18 mouse cellular contexts compared by ENCODE assay signal in the genomic region with DNA sequence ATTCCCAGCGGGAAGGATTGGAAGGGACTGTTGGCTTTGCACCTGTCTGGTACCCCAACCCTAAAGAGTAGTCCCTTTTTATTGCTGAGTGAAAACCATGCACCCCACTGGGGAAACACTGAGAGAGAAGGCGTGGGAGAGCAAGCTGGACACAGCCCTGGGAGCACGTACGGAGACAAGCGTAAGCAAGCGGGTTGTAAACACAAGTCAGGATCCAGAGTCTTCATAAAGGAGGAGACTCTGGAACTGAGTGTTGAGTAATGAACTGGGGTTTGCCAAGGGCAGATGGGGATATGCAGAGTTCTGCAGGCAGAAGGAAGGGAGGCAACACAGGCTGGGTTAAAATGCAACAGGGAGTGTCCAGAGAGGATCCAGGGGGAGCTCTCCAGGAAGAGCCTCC.
DNase-seq lines count a peak whose midpoint lies in the region; ATAC-seq and TF ChIP-seq lines count a peak whose summit lies in the region.
"Had no signal": no experiment of that assay in that cellular context is flagged by ENCODE, and none has a peak within 500 bp of the region (broad histone marks: within the 10 kb centered on the region; RNA-seq: fewer than 3 reads in every experiment).

No protein-coding gene starts in this region.

- H3K9me3 ChIP-seq in lung, embryonic 14.5 days (ENCODE audit: low read depth, low read length): no peaks in the 10 kb centered on the region
- H3K9me3 ChIP-seq in intestine, embryonic 16.5 days (ENCODE audit: control insufficient read depth, low read length): no peaks in the 10 kb centered on the region
- H3K9me3 ChIP-seq in liver, embryonic 16.5 days (replicated peaks; ENCODE audit: control insufficient read depth, low read length): no peaks in the 10 kb centered on the region
- H3K9me3 ChIP-seq: embryonic facial prominence, embryonic 15.5 days; forebrain, embryonic 10.5 days; hindbrain, embryonic 12.5 days; kidney, embryonic 15.5 days; limb, embryonic 10.5 days had no signal

- 0 out of 2 replicates have a peak, but pooled peaks cover 3% of the 10 kb centered on the region for H3K4me1 ChIP-seq in lung, embryonic 14.5 days (ENCODE audit: insufficient read depth)
- peaks cover 10% of the 10 kb centered on the region for H3K4me1 ChIP-seq in intestine, embryonic 16.5 days (ENCODE audit: control insufficient read depth, insufficient read depth, low read length)
- H3K4me1 ChIP-seq in liver, embryonic 16.5 days (ENCODE audit: control insufficient read depth, low read depth, low read length): no peaks in the 10 kb centered on the region
- H3K4me1 ChIP-seq: hindbrain, embryonic 12.5 days had no signal

- 0 out of 2 replicates have a peak overlapping the region, but pooled peaks have one; percentile 24 for H3K27ac ChIP-seq in lung, embryonic 14.5 days (ENCODE audit: low read depth)
- peak overlapping the region; percentile 12; the same call in 1 of the 2 replicates for H3K27ac ChIP-seq in intestine, embryonic 16.5 days (ENCODE audit: low read length)
- peak overlapping the region; percentile 76 for H3K27ac ChIP-seq in liver, embryonic 16.5 days (ENCODE audit: low read length)
- H3K27ac ChIP-seq: embryonic facial prominence, embryonic 15.5 days; forebrain, embryonic 10.5 days; hindbrain, embryonic 12.5 days; kidney, embryonic 15.5 days; left cerebral cortex, adult 2 months; limb, embryonic 10.5 days had no signal

- H3K4me3 ChIP-seq in lung, embryonic 14.5 days (ENCODE audit: low read depth, low read length): no peak overlapping the region
- H3K4me3 ChIP-seq in intestine, embryonic 16.5 days (ENCODE audit: low read length): no peak overlapping the region
- no peak overlapping the region for H3K4me3 ChIP-seq in liver, embryonic 16.5 days (ENCODE audit: low read depth, low read length)
- H3K4me3 ChIP-seq: embryonic facial prominence, embryonic 15.5 days; forebrain, embryonic 10.5 days; hindbrain, embryonic 12.5 days; kidney, embryonic 15.5 days; left cerebral cortex, adult 2 months; limb, embryonic 10.5 days had no signal

- ATAC-seq in lung, embryonic 14.5 days (ENCODE audit: insufficient read depth): no peak
- ATAC-seq in intestine, embryonic 16.5 days: peak; percentile 81
- peak; percentile 52 for ATAC-seq in liver, embryonic 16.5 days (ENCODE audit: low read depth)
- ATAC-seq: midbrain, embryonic 16.5 days had no signal

- no peaks in the 10 kb centered on the region for H3K36me3 ChIP-seq in lung, embryonic 14.5 days (ENCODE audit: insufficient read depth)
- no peaks in the 10 kb centered on the region for H3K36me3 ChIP-seq in intestine, embryonic 16.5 days (ENCODE audit: control insufficient read depth, insufficient read depth, low read length)
- H3K36me3 ChIP-seq in liver, embryonic 16.5 days (ENCODE audit: control insufficient read depth, insufficient read depth): no peaks in the 10 kb centered on the region
- H3K36me3 ChIP-seq: embryonic facial prominence, embryonic 15.5 days; forebrain, embryonic 10.5 days; hindbrain, embryonic 12.5 days; kidney, embryonic 15.5 days; limb, embryonic 10.5 days had no signal

- no peak for TF ChIP-seq CTCF in lung, embryonic 14.5 days (IDR thresholded peaks at IDR 0.05; ENCODE audit: low read depth)

- no peak overlapping the region for H3K9ac ChIP-seq in lung, embryonic 14.5 days
- no peak overlapping the region for H3K9ac ChIP-seq in intestine, embryonic 16.5 days (ENCODE audit: low read depth, low read length)
- no peak overlapping the region for H3K9ac ChIP-seq in liver, embryonic 16.5 days (ENCODE audit: low read depth, low read length)
- H3K9ac ChIP-seq: embryonic facial prominence, embryonic 15.5 days; hindbrain, embryonic 12.5 days; kidney, embryonic 15.5 days had no signal

- no peaks in the 10 kb centered on the region for H3K27me3 ChIP-seq in lung, embryonic 14.5 days (ENCODE audit: insufficient read depth, low read length)
- no peaks in the 10 kb centered on the region for H3K27me3 ChIP-seq in intestine, embryonic 16.5 days (replicated peaks; ENCODE audit: control insufficient read depth, insufficient read depth, low read length)
- H3K27me3 ChIP-seq in liver, embryonic 16.5 days (ENCODE audit: control insufficient read depth, insufficient read depth, low read depth, low read length): no peaks in the 10 kb centered on the region
- H3K27me3 ChIP-seq: embryonic facial prominence, embryonic 15.5 days; hindbrain, embryonic 12.5 days; kidney, embryonic 15.5 days had no signal

- DNase-seq in lung, embryonic 14.5 days: no peak
- DNase-seq in lung, postnatal 25 days (ENCODE audit: low spot score): no peak
- peak; percentile 47 for DNase-seq in thymus, postnatal 25 days
- DNase-seq in cerebellum, adult 8-10 months: no peak
- DNase-seq in right cerebral cortex, postnatal 10 days (ENCODE audit: low spot score in 2 of 2): no peak
- DNase-seq: adrenal gland, postnatal 36 days; B cell, adult 2 months; cerebellum, adult 9-11 months; embryo, embryonic 11 days had no signal

- 45% methylated on average over 6 of the region's 6 CpGs for WGBS in lung, embryonic 14.5 days
- 34% methylated on average over 6 of the region's 6 CpGs for WGBS in intestine, embryonic 16.5 days
- WGBS in liver, embryonic 16.5 days (ENCODE audit: insufficient replicate concordance): 71% methylated on average over 6 of the region's 6 CpGs

- 0 out of 2 replicates have a peak overlapping the region, but pooled peaks have one; percentile 10 for H3K4me2 ChIP-seq in lung, embryonic 14.5 days
- peak overlapping the region; percentile 3; the same call in 1 of the 2 replicates for H3K4me2 ChIP-seq in intestine, embryonic 16.5 days (ENCODE audit: low read depth, low read length)
- peak overlapping the region; percentile 12; the same call in 1 of the 2 replicates for H3K4me2 ChIP-seq in liver, embryonic 16.5 days (ENCODE audit: low read depth, low read length)
- H3K4me2 ChIP-seq: embryonic facial prominence, embryonic 15.5 days; hindbrain, embryonic 12.5 days; kidney, embryonic 15.5 days had no signal

Comparison
In these comparisons a context has a peak if more than half of its experiments do, and no peak if none do; other contexts are left out.
1. H3K27ac ChIP-seq: peak in every context shown above with its lines; median percentile 76 in liver, embryonic 16.5 days; 24 in lung, embryonic 14.5 days; 12 in intestine, embryonic 16.5 days.